Mouse (Mus musculus) frontal cortex, adult (tissue): ENCODE measurements at regions not wholly inside any gene's neighbourhood (a gene's known extent, or its start where the extent isn't known, plus 50 kb on each side); places are given as distances from the start of the nearest gene placed in this dataset.
A peak's percentile ranks its signal among the peaks of the same experiment; 100 is the strongest.

Source experiments
- ATAC-seq: cut with Nextera tagmentation; 2 replicates; pipeline ENCODE4 v1.9.2; 2017; ENCODE audit warnings: mild to moderate bottlenecking, moderate library complexity, mixed read lengths; ENCODE audit not compliant: low TSS enrichment

DNA sequence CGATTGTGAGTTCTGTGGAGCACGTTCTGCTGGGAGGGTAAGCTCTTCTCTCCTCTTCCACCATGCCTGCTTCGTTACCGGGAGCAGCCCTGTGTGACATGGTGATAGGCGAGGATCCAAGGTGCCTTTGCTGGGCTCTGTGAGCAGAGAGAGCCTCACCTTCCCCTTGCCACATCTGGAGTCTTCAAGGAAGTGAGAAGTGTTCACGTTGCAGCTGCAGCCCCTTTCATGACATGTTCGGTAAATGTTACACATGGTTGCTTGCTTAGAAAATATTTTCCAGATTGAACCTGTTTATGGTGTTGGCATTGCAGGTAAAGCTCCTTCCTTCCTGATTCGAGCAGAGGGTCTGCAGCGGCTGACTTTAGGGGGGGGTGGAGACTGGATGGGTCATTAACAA is 244.0 kb downstream of the Ttll7 start:
- no peak for ATAC-seq

DNA sequence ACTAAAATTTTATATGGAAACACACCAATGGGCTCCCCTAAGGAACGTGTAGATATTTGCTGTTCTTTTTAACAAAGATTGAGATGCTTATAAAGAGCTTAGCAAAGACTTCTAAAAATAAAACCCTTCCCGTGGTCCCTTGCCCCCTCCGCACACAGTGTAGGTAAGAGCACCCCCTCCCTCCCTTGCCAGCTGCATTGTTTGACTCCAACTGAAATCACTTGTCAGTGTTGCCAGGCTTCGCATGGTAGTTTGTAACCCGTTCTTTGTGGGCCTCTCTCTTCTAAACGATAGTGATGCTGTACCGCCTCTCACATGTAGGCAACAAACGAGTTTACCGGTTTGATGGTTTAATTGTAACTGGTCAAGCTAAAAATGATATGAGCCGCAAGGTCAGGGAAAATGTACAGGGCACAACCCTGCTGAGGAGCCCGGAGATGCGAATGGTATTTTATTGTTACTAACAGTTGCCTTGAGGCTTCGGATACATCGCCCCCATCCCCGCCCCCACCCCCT is 246.0 kb downstream of the Ttll7 start:
- no peak for ATAC-seq

DNA sequence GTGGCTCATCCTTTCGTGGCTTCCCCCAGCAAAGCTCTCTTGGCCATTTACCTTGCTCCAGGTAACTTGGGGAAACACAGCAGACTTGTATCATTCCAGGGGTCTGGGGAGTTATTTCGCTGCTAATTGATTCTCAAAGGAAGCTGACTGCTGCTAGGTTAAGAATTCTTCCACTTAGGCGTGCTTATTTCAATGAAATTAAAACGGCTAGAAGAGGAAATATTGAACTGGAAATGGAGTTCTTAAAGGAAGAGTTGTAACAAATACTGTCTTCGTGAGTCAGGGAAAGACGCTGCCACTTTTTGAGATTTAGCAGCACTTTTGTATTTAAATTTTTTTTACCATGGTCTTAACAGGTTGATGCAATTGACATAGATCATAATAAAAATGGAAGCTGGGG is 246.4 kb downstream of the Ttll7 start:
- ATAC-seq: no peak

DNA sequence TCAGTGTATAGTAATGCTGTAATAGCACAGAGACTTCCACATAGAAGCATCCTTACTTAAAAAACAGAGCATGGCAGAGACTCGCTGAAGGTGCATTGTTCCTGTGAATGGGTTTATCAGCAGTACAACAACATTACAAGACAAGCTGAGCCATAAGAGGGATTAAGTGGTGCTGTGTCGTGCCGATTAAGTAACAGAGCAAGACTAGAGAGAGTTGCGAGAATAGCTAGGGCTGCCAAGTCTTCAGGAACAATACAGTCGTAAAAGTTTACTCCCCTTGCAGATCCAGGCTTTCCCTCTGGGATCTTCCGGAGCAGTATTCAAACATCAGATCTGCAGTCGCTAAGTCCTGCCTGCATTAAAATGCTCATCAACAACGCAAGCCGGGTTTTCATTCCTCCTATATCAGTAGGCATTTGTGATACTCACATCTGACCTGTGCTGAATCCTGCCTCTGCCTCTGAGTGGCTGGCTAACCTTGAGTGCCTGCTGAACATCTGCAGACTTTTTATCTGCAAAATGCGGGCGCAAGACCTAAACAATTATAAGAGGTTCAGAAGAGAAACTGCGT is 247.1 kb downstream of the Ttll7 start:
- no peak for ATAC-seq

DNA sequence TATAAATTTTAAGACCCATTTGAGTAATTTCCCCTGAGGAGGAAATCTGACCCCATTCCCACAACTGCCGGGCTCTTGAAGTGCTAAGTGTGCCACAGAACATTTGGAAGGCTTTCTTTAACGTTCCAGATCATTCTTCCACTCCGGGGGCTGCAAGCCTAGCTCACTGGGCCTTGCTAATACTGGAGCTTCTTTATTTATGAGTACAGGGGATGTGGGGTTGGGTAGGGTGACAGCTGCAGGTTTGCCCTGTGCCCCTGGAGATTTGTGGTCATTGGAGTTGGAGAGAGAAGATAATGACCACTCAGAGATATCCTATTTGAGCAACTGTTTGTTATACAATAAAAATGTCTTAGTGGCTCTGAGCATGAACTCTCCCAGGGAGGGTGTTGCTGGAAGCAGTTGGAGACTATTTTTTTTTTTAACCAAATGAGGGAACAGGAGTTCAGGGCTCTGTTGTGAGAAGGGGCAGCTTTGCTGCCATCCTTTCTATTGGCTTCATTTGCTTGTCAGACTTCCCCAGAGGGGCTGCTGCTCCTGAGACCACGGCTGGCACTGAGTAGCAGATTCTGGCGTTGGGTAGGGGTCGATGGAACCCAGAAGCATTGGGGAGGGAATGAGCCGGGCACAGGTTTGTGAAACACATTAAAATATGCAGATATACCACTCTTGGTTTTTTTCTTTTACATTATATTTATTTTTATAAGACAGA is 249.0 kb downstream of the Ttll7 start:
- ATAC-seq: no peak

DNA sequence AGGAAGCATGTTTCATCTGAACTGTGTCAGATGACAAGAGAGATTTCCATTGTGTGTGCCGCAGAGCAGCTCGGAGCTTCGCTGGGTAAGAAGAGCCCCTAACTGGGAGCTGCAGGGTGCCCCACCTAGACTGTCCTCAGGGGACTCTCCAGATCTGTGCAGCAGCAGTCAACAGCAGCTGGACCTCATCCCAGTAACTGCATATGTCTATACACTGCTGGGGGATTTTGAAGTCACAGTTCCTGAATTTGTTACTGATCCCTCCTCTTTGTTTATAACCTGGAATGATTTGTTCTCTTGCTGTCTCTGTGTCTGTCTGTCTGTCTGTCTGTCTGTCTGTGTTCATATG is 249.6 kb downstream of the Ttll7 start:
- no peak for ATAC-seq

DNA sequence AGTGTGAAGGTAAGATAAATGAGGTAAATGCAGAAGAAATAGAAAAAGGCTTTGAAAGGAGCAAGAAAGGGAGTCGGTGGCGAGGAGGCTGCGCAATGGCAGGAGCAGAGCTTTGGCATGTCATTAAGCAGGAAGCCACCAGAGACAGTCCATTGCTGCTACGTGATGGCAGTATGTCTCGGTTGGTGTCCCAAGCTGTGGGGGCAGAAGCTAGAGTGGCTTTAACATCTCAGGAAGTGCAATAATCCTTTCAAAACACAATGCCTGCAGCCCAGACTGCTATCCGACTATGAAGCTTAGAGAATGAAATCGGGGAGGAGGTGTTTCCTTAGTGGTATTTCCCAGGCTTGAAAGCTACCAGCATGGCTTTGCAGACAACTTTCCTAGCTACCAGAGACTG is 251.3 kb downstream of the Ttll7 start:
- ATAC-seq: no peak

DNA sequence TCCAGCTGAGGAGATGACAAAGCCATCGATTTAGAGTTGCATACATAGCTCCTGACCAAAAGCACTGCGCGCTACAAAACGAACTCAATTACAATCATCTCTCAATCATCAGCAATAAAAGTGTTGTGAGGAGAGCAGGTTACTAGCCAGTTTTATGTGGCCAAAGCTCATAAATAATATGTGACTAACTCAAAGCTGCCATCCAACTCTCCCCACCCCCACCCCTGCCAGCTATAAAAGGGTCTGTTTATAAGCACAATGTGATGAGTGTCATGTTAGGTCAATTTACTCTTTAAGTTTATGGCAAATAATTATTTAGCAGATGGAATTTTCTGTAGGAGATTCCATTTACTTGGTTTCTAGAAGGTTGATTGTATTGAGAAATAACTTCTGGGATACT is 265.4 kb downstream of the Ttll7 start:
- no peak for ATAC-seq

DNA sequence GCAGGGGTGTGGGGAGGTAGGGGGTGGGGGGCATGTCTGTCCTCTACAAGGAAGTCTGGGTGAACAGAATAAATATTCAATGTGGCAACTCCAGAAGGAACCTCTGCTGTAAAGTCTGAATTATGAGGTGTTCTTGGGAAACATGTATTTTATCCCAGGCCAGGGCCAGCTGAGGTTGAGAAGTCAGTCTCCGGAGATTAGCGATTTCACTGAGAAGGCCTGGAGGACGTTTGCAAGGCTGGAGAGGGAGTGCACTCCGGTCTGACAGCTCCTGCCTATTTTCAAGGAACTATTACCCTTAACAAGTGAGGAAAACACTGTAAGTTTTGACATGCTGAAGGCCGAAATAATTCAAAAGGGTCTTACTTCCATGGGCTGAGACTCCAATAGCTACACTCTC is 265.9 kb downstream of the Ttll7 start:
- ATAC-seq: no peak

DNA sequence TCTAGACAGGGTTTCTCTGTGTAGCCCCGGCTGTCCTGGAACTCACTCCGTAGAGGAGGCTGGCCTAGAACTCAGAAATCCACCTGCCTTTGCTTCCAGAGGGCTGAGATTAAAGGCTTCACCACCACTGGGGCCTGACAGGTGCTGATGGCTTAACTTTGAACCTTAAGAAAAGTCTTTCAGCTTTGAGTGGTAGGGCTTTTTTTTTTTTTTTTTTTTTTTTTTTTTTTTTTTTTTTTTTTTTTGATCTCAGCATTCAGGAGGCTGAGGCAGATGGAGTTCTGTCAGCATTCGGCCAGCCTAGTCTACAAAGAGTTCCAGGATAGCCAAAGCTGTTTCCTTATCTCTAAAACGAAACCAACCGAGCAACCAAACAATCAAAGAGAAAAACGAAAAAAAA is 266.5 kb downstream of the Ttll7 start:
- ATAC-seq: no peak

DNA sequence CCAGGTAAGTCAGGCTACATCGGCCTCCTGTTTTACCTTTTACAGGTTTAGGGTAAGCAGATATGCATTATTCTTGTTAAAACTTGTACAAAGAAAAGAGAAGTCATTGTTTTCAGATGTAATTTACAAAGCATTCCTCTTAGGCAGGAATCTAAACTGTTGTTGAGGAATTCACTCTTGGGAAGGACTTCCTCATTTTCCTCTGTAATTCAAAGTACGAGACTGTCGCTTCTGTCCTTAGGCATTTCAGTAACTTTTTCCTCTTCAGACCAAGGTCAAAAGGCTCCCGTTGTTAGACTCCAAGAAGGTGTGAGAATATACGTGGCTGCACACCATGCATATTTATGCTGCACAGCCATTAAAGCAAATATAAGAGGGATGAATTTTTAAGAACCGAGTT is 269.7 kb downstream of the Ttll7 start:
- no peak for ATAC-seq

DNA sequence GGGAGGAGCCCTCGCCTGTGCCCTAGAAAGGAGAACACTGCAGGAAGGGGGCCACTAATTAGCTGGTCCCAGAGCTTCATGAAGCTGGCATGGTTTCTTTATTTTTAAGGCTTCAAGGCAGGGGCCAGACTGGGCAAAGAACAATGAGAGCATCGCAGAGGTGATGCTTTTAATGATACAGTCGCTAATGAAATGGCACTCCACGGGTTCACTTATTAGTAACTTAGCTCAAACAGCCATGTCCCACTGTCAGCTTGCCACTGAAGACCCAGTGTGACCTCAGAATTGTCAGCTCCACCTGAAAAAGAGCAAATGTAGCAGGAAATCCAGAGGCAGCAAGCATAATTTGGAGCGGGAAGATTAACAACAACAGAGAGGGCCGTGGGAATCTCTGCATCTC is 275.6 kb downstream of the Ttll7 start:
- no peak for ATAC-seq

DNA sequence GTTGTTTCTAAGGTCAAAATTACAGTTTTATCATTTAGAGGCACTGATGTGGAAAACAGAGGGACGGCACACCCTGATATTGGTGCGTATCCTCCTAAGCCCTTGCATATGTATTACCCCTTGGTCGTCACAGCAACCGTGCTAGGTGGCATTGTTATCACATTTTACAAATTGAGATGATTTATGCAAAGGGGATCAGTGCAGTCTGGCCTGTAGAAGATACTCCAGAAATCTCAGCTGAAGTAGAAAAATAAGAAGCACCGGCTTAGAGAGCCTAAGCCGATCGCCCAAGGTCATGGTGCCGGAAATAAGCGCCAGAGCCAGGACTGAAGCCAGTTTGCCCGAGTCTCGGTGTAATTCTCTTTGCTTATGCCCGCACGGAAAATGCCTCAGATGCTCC is 280.7 kb downstream of the Ttll7 start:
- no peak for ATAC-seq

DNA sequence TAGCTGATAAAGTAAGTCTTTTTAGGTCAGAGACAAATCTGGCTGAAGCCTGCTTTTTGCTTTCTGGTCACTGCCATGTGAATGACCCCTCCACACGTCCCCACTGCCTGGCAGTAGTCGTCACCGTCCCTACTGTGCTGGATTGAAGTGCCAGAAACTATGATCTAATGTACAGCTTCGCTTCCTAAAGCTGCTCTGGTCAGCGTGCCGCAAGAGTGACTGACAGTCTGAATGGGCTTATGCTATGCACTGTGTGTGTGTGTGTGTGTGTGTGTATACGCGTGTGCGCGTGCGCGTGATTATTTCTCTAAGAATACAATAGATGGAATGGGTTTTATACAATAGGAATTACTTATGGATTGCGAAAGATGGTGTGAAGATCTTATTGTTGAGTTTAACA is 281.2 kb downstream of the Ttll7 start:
- ATAC-seq: no peak

DNA sequence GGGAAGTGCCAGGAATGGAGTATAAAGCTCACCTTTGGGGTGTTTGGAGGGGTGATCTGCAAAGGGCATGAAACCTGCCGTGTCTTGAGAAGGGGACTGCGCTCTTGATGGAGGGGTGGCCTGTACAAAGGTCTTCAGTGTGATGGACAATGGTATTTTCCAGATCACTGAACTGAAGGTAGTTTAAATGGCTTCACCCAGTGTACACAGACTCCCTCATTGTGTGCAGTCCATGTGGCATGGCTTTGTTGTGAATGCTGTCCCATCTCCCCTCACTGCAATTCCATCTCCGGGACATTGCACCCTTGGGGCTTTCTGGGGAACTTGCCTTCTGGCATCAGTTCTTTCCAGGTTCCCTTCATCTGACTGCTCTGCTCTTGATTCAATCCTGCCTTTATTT is 288.2 kb downstream of the Ttll7 start:
- no peak for ATAC-seq

DNA sequence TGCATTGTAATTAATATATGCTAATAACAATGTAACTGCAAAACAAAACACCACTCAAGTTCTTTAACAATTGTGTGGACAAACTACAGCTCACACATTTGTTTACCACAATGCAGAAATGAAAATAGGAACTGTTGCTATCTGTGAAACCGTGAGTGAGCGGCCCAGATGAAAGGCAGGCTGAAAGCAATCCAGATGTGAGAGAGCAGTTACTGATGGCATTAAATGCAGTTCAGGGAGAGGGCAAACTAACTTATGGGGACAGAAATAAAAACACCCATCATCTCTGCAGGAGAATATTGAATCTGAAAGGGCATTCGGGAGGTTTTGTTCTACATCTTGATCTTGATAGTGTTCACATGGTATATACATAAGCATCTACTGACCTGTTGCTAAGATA is 301.3 kb downstream of the Ttll7 start:
- no peak for ATAC-seq

DNA sequence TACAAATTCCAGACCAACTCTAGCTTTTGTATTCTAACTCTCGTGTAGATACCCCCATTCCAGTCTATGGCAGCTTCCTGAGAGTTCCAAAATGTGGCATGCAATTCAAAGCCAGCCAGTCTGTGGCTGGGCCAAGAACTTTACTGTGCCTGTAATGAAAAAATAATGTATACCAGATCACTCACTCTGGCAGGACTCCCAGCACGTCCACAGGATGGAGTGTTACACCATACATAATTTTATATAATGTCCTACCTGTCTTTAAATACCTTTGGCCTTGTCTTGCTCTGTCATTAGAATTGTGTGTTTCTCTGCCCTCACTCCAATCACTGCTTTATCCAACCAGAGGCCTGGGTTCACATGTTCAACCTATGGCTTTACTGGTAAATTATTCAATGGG is 301.8 kb downstream of the Ttll7 start:
- ATAC-seq: no peak

DNA sequence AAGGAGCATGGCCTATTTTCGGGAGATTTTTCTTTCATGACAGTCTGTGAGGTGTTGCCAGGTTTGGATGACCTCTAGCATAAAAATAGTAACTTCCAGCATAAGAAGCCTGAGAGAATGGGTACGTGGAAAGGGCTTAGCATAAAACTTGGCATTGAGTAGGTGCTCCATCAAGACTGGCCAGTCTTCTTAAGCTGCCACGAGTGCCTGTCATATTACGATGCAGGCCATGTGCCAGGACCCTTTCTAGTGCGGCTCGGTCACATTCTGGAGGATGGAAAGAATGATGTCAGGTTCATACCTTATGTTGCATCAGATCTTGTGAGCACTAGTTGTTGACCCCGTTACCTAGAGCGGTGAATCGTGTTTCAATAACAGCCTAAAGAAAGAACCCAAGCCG is 311.0 kb downstream of the Ttll7 start:
- no peak for ATAC-seq

DNA sequence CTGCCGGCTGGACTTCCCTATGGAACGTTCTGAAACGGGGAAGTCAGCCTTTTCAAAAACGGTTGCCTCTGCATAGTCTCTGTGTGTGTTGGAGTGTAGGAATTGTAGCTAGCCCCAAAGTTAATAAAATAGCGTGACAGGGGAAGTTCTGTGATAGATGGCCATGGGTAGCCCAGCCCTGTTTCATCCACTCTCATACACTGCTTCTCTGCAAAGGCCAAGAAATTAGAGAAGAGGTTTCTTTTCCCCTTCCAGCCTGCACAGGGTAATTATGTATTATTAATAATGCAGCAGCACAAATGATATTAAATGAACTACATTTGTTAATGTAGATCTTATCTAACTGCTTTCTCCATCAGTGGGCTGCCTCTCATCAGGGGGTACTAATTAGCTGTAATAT is 311.4 kb downstream of the Ttll7 start:
- ATAC-seq: no peak

DNA sequence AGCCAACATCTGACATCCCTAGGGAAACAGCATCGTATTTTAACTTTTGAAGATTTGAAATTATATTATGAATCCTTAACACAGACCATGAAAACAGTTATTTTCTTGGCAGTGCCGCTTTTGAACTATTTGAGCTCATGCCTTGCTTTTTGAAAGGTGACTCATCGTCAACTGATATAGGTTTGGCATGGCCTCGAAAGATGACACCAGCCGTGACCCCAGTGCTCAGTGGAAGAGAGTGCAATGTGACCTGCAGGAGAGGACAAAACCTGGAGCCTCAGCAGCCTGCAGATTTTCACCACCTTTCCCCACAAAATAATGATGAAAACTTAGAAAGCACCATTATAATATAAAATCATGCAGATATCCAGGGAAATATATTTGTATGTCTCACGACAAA is 312.8 kb downstream of the Ttll7 start:
- ATAC-seq: no peak

DNA sequence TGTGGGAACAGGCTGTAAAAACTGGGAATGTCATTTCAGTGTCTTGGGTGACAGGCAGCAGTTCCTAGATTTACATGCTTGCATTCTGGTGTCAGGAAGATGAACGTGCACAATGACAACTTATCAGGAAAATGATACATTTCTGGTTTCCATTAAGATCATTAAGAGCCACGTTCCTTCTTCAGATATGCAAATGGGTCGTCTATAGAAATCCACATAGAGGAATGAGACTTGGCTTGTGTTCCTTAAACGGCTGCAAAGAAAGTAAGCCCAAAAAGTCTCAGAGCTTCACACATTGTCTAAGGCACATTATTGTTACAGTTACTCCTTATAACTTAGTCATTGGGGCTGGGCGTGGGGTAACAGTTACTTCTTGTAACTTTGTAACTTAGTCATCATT is 314.4 kb downstream of the Ttll7 start:
- no peak for ATAC-seq

DNA sequence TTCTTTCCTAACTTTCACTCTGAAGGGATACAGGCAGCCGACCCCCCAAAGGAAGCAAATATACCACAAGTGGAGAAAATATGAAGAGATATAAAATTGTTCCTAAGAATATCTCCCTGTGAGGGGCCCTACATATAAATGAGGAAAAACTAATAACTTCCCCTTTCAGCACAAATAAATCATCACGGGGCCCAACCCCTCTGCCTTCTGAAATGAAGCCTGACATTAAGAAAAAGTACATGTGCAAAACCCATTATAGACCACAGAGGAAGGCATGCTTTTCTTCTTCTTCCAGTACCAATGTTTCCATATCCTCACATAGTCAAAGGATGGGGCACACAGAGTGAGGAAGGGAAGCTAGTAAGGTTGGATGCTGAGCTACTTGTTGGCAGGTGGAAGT is 317.0 kb downstream of the Ttll7 start:
- ATAC-seq: no peak

DNA sequence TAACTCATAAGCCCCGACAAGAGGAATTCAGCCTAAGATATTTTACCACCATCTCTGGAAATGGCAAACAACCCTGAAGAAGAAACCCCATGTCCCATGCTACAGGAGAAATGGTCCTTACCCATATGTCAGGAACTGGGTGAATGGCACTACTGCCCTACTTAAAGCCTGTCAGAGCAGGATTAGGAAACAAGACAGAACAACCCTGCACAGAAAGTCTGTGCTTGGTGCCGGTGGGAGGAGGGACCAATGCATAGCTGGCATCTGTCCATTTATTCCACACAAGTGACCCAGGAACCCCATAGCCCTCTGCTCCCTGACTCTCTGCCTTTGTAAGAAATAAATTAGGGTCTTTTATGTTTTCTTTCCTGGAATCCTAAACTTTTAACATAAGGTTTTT is 317.9 kb downstream of the Ttll7 start:
- no peak for ATAC-seq

DNA sequence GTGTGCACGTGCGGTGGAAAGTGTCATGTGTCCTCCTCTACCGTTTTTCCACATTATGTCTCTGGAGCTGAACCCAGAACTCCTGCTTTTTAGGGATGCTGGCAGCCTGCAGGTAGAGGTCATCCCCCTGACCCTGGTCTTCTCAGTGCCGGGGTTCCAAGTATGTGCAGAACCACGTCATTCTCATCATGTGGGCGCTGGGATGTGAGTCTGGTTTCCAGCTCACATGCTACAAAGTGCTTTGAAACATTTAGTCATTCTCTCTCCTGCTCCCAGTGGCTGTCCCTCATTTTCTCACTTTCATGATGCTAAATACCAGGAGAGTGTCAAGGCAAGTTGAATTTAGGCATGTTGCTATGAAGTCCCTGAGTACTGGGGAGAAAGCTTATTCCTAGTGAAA is 326.6 kb downstream of the Ttll7 start:
- ATAC-seq: peak; percentile 81
